13 mouse cellular contexts compared by ENCODE assay signal in the genomic region with DNA sequence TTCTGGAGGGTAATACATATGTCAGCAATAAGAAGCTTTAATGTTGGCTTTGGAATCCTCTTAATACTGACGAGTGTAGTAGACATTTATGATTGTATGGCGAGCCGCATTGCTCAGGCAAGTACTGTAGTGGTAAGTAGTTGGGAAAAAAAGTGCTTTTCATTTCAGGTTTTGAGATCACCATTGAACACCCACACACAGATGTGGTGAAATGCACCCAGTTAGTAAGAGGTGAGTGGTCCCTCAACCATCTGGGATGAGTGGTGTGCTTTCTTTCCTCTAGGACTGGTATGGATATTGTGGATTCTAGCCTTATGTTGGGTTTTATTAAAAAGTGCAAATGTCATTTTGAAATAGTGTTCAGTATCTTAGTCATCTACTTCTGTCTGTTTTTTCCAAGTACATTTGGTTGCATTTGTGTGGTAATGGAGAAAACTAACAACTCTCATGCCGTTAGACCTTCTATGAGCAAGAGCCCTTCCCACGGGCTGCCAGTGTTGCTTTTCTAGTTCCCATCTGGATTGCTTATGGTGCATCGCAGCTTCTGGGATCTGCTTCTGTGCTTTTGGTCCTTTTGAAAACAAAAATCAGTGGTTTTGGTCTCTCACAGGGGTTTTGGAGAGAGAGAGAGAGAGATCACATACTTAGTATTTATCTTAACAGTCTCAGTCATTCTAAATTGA. TPM values are rescaled to one million over a fixed set of nuclear protein-coding genes. Genes with fewer than 3 reads are reported as not detected.
"Had no signal": no experiment of that assay in that cellular context is flagged by ENCODE, and none has a peak within 500 bp of the region (broad histone marks: within the 10 kb centered on the region; RNA-seq: fewer than 3 reads in every experiment).

No protein-coding gene starts in this region.

- DNase-seq: gastrocnemius, postnatal 14 days; gastrocnemius, postnatal 36 days; heart, adult 18-20 months; heart, postnatal 10 days; kidney, adult 11 months; kidney, adult 2 months; kidney, adult 9 months; kidney, postnatal 14 days; kidney, postnatal 36 days; layer of hippocampus, postnatal 36 days; left cerebral cortex, postnatal 4 days had no signal

RNA-seq across cellular contexts. Expression of gene Map3k19, which starts 59.6 kb away (rescaled TPM):
- total RNA-seq: gastrocnemius, postnatal 14 days; gastrocnemius, postnatal 36 days; heart, postnatal 25 days; liver, adult 2 months had no signal
